Mouse (Mus musculus) intestine, embryonic 15.5 days (tissue): ENCODE results near the gene Slc12a6. TPM values are rescaled to one million over a fixed set of nuclear protein-coding genes. Genes with fewer than 3 reads are reported as not detected.
A peak's percentile ranks its signal among the peaks of the same experiment; 100 is the strongest.

Source experiments
- ATAC-seq: fragments of 200-750 bp; cut with Nextera tagmentation; 2 replicates; pipeline ENCODE4 v1.8.0; 2017; ENCODE audit warnings: moderate TSS enrichment, moderate library complexity
- H3K27ac ChIP-seq: fragments of 300-500 bp; sonication (generic); 2 replicates; pipeline ENCODE4 v1.5.1; 2015; ENCODE audit warnings: mild to moderate bottlenecking, inconsistent platforms
- H3K27me3 ChIP-seq: fragments of 300-500 bp; sonication (generic); replicated peaks from 2 replicates; pipeline ENCODE4 v1.6.1; 2015; ENCODE audit warnings: inconsistent platforms
- H3K36me3 ChIP-seq: fragments of 300-500 bp; sonication (generic); 2 replicates; pipeline ENCODE4 v1.6.1; 2015; ENCODE audit warnings: inconsistent platforms
- H3K4me1 ChIP-seq: fragments of 300-500 bp; sonication (generic); replicated peaks from 2 replicates; pipeline ENCODE4 v1.6.1; 2015; ENCODE audit warnings: inconsistent platforms
- H3K4me2 ChIP-seq: fragments of 300-500 bp; sonication (generic); replicated peaks from 2 replicates; pipeline ENCODE4 v1.6.1; 2015; ENCODE audit warnings: mild to moderate bottlenecking, inconsistent platforms
- H3K4me3 ChIP-seq: fragments of 300-500 bp; sonication (generic); replicated peaks from 2 replicates; pipeline ENCODE4 v1.5.1; 2015; ENCODE audit warnings: inconsistent platforms
- H3K9ac ChIP-seq: fragments of 300-500 bp; sonication (generic); 2 replicates; pipeline ENCODE4 v1.6.1; 2015; ENCODE audit warnings: inconsistent platforms
- H3K9me3 ChIP-seq: fragments of 300-500 bp; sonication (generic); 2 replicates; pipeline ENCODE4 v1.6.1; 2016; ENCODE audit warnings: inconsistent platforms
- WGBS: fragments of 180-500 bp; shearing (Covaris S2); methylation state at CpG from one replicate; pipeline ENCODE4 v1.1.7; 2015; 5-methylcytosine and 5-hydroxymethylcytosine counted together
- polyA plus RNA-seq: library from polyadenylated mRNA; unstranded; fragments of >200 nt; fragmentation: Nextera tagmentation; extraction: Ambion mirVana; gene quantifications from 2 replicates; pipeline ENCODE4 v1.2.1, GENCODE M21; 2015

Slc12a6 gene
- polyA plus RNA-seq, 1 experiment from 2014 or later, result 13.8 TPM

DNA sequence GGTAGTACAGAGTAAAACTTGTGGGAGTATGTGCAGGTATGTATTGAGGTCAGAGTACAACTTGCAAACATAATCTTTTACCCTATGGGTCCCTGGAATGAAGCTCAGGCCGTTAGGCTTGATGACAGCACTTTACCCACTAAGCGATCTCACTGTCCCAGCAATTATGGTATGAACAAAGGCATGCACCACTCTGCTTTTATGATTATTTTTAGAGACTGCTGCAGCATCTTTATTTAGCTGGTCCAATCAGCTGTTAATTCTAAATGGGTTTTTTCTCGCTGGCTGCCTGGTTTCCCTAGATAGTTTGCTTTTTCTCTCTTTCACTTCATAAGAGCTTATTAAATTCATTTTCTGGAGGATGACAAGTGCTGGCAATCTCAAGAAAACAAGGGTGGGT lies 30.6 kb downstream of the Slc12a6 start:
- Histone ChIP-seq H3K36me3 (no peaks in the 10 kb centered on the region), H3K9ac (no peak overlapping the region), H3K4me3 (no peak overlapping the region), H3K4me2 (no peak overlapping the region), H3K4me1 (no peaks in the 10 kb centered on the region), H3K27ac (no peak overlapping the region), H3K9me3 (no peaks in the 10 kb centered on the region), H3K27me3 (no peaks in the 10 kb centered on the region)
- 68% methylated on average over 3 of the region's 3 CpGs for WGBS
- ATAC-seq, result no peak

DNA sequence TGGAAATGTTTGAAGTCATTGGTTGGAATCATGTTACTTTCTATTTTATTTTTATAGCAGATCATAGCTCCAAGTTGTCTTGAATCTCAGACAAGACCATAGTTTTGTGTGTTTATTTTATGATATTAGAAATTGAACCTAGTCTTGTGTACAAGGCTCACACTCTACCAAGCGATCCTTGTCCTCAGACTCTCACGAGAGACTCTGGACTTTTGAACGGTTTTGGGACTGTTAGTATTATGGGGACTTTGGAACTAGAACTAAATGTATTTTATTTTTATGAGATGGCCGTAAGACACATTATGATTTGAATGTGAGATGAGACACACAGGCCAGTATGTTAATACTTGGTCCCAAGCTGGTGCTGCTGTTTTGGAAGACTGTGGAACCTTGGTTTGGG lies 32.6 kb downstream of the Slc12a6 start:
- Histone ChIP-seq H3K27ac (no peak overlapping the region), H3K27me3 (no peaks in the 10 kb centered on the region), H3K36me3 (no peaks in the 10 kb centered on the region), H3K9ac (no peak overlapping the region), H3K4me3 (no peak overlapping the region), H3K4me2 (no peak overlapping the region), H3K4me1 (no peaks in the 10 kb centered on the region), H3K9me3 (no peaks in the 10 kb centered on the region)
- 82% methylated on average over 4 of the region's 4 CpGs for WGBS
- no peak for ATAC-seq

- 74% methylated on average over 3 of the region's 3 CpGs for WGBS
- Histone ChIP-seq H3K4me2 (no peak overlapping the region), H3K27me3 (no peaks in the 10 kb centered on the region), H3K9ac (no peak overlapping the region), H3K27ac (no peak overlapping the region), H3K9me3 (no peaks in the 10 kb centered on the region), H3K36me3 (no peaks in the 10 kb centered on the region), H3K4me1 (0 out of 2 replicates have a peak, but pooled peaks cover 6% of the 10 kb centered on the region), H3K4me3 (no peak overlapping the region)
- ATAC-seq, result no peak
Measured at GRCm38 (mm10) chr2:112308671-112309070, 43.0 kb downstream of the Slc12a6 start.

DNA sequence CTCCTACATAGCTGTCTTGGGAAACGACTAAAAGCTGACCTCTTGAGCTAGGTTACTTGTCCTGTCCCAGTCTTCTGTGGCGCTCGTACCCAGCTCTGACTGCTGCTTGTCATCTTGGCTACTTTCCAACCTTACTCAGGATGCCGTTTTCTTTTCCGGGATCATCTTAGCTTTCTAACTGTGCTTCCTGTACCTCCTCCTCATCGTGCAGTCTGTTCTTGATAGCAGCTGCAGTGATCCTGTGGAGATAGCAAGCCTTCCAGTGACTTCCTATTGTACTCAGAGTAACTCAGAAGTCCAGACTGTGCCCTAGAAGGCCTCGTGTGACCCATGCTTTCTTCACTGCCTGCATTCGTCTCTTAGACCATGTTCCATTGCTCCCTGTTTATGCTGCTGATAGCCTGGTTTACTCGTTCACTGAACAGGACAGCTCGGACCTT lies 43.6 kb downstream of the Slc12a6 start:
- 0 out of 2 replicates have a peak, but pooled peaks cover 6% of the 10 kb centered on the region for H3K4me1 ChIP-seq
- no peak overlapping the region for H3K9ac ChIP-seq
- 55% methylated on average over 10 of the region's 10 CpGs for WGBS
- H3K9me3 ChIP-seq, result no peaks in the 10 kb centered on the region
- H3K27me3 ChIP-seq, result no peaks in the 10 kb centered on the region
- no peaks in the 10 kb centered on the region for H3K36me3 ChIP-seq
- H3K4me3 ChIP-seq, result no peak overlapping the region
- 0 out of 2 replicates have a peak, but pooled peaks have one; percentile 28 for ATAC-seq
- no peak overlapping the region for H3K27ac ChIP-seq
- no peak overlapping the region for H3K4me2 ChIP-seq

DNA sequence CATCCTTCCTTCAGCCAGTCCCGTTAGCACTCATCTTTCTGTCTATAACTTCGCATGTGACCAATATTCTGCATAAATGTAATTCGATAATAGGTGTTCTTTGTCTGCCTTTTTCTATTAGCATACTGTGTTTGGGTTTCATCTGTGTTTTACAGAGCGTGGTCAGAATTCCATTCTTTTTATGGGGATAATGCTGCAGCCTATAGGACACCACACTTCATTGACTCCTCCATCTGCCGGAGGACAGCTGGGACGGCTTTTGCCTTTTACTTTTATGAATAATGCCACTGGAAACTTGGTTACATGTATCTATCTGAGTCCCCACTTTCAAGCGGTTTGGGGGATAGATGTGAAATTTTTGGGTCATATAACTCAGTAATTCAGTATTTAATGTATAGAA lies 50.0 kb downstream of the Slc12a6 start:
- Histone ChIP-seq H3K27me3 (no peaks in the 10 kb centered on the region), H3K4me3 (no peak overlapping the region), H3K9me3 (no peaks in the 10 kb centered on the region), H3K27ac (no peak overlapping the region), H3K36me3 (no peaks in the 10 kb centered on the region), H3K9ac (no peak overlapping the region), H3K4me1 (no peaks in the 10 kb centered on the region), H3K4me2 (no peak overlapping the region)
- WGBS, result 89% methylated on average over 7 of the region's 7 CpGs
- no peak for ATAC-seq

- H3K4me2 ChIP-seq, result no peak overlapping the region
- H3K9ac ChIP-seq, result no peak overlapping the region
- no peaks in the 10 kb centered on the region for H3K9me3 ChIP-seq
- WGBS, result 76% methylated on average over 2 of the region's 2 CpGs
- no peaks in the 10 kb centered on the region for H3K4me1 ChIP-seq
- H3K27me3 ChIP-seq, result no peaks in the 10 kb centered on the region
- no peak overlapping the region for H3K27ac ChIP-seq
- ATAC-seq, result peak; percentile 53; the same call in 1 of the 2 replicates
- no peak overlapping the region for H3K4me3 ChIP-seq
- no peaks in the 10 kb centered on the region for H3K36me3 ChIP-seq
Measured at GRCm38 (mm10) chr2:112318227-112318626, 52.6 kb downstream of the Slc12a6 start.

DNA sequence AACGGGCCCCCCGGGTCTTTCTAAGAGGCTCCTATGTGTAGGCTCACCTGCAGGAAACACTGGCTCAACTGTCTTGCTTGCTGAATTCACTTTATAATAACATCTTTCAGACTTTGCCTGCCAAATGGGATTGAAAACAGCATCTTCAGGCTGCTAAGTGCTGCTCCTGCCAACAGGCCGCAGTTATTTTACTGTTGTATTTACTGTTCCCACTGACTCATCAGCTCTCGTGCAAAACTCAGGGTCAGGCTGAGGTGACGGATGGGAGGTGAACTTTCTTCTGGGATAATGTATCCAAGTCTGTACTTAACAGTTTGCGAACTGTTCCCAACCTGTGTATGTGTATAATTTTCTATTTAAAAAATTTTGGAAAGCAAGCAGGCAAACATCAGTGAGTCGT lies 53.3 kb downstream of the Slc12a6 start:
- no peak for ATAC-seq
- Histone ChIP-seq H3K27me3 (no peaks in the 10 kb centered on the region), H3K9ac (no peak overlapping the region), H3K9me3 (no peaks in the 10 kb centered on the region), H3K36me3 (no peaks in the 10 kb centered on the region), H3K4me3 (no peak overlapping the region), H3K27ac (no peak overlapping the region), H3K4me1 (no peaks in the 10 kb centered on the region), H3K4me2 (no peak overlapping the region)
- WGBS, result 55% methylated on average over 7 of the region's 7 CpGs

DNA sequence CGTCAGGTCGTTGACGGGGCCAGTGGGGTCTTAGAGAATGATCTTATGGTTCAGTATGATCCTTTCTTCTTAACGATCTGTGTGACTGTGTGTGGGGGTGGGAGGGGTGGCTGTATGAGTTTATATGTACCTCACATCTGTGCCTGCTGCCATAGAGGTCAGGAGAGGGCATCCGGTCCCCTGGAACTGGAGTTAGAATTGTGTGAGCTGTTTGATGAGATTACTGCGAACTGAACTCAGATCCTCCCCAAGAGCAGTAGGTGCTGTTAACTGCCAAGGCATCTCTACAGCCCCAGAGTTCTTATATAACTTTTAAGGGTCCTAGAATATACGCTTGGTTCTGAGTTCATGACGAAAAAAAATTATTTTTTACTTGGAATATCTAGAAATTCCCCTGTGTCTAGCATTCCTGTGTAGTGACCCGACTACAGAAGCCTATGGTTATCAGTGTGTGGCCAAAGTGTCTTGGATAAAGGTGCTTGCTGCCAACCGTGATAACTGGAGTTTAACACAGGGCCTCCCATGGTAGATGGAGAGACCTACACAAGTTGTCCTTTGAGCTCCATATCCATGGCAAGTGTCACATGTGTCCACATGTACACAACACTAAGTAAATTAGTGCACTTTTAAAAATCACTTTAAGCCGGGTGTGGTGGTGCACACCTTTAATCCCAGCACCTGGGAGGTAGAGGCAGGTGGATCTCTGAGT lies 62.6 kb downstream of the Slc12a6 start:
- peak; percentile 29; the same call in 1 of the 2 replicates for ATAC-seq
- Histone ChIP-seq H3K9ac (no peak overlapping the region), H3K36me3 (no peaks in the 10 kb centered on the region), H3K27ac (no peak overlapping the region), H3K9me3 (no peaks in the 10 kb centered on the region), H3K4me1 (no peaks in the 10 kb centered on the region), H3K27me3 (no peaks in the 10 kb centered on the region), H3K4me3 (no peak overlapping the region), H3K4me2 (no peak overlapping the region)
- 77% methylated on average over 11 of the region's 11 CpGs for WGBS

DNA sequence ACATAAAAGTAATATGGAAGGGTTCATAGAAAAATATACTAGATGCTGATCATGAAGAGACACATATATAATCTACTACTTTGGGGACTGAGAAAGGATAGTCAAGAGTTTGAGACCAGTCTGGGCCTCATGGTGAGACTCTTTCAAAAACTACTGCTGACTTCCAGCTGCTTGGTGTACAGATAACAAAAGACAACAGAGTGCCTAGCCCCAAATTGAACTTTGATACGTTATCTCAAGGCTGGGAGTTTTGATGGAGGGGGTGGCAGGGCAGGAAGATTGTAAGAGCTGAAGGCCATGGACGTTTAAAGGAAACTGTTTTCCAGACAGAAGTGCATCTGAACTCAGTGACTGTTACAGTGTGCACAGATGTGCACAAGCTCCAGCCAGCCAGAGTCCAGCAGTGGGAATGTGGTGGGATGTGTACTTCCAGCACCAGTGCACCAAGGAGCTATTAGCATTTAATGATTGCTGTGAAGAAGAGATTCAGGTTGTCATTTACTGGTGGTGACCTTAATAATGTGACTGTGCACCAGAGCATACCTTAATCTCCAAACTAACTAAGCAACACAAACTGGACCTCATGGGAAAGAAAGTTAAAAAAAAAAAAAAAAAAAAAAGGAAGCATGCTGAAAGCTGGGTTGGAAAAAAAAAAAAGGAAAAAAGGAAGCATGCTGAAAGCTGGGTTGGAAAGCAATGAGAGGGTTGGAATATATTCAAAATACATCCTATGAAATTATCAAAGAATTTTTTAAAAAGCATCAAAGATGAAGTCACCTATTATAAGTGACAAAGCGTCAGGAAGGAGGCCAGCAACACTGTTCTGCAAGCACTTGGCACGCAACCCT lies 66.7 kb downstream of the Slc12a6 start:
- Histone ChIP-seq H3K9me3 (no peaks in the 10 kb centered on the region), H3K27me3 (no peaks in the 10 kb centered on the region), H3K4me3 (no peak overlapping the region), H3K4me2 (no peak overlapping the region), H3K4me1 (no peaks in the 10 kb centered on the region), H3K27ac (no peak overlapping the region), H3K9ac (no peak overlapping the region), H3K36me3 (peaks cover 3% of the 10 kb centered on the region; the same call in 1 of the 2 replicates)
- ATAC-seq, result peak; percentile 86
- WGBS, result 61% methylated on average over 4 of the region's 4 CpGs

DNA sequence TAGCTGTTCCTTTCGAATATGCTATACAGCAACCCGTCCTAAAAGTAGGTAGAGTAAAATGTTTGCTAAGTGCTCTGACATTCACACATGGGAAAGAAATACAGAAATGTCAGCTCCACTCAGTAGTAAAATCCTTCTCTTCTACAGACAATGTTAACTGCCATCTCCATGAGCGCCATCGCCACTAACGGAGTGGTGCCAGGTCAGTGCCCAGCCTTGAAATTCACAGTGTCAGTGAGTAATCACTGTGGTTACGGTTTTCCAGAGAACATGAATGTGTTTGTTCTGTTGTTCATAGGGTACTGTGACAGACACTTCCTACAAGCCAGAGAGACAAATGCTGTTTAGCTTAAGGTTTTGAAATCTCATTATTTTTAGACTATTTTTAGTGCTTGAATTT lies 71.6 kb downstream of the Slc12a6 start:
- no peaks in the 10 kb centered on the region for H3K4me1 ChIP-seq
- H3K9me3 ChIP-seq, result no peaks in the 10 kb centered on the region
- H3K4me3 ChIP-seq, result no peak overlapping the region
- peaks cover 11% of the 10 kb centered on the region for H3K36me3 ChIP-seq
- no peak overlapping the region for H3K4me2 ChIP-seq
- 94% methylated on average over 6 of the region's 6 CpGs for WGBS
- no peak overlapping the region for H3K9ac ChIP-seq
- no peak for ATAC-seq
- no peak overlapping the region for H3K27ac ChIP-seq
- H3K27me3 ChIP-seq, result no peaks in the 10 kb centered on the region

GRCm38 (mm10) chr2:112339736-112340135 lies 74.1 kb downstream of the Slc12a6 start:
- Histone ChIP-seq H3K36me3 (peaks cover 11% of the 10 kb centered on the region), H3K4me3 (no peak overlapping the region), H3K27me3 (no peaks in the 10 kb centered on the region), H3K27ac (no peak overlapping the region), H3K4me2 (no peak overlapping the region), H3K4me1 (no peaks in the 10 kb centered on the region), H3K9me3 (no peaks in the 10 kb centered on the region), H3K9ac (no peak overlapping the region)
- ATAC-seq, result no peak
- WGBS, result 91% methylated on average over 2 of the region's 2 CpGs

- Histone ChIP-seq H3K4me2 (no peak overlapping the region), H3K27ac (no peak overlapping the region), H3K9me3 (no peaks in the 10 kb centered on the region), H3K9ac (no peak overlapping the region), H3K4me3 (no peak overlapping the region), H3K36me3 (peaks cover 8% of the 10 kb centered on the region), H3K4me1 (no peaks in the 10 kb centered on the region), H3K27me3 (no peaks in the 10 kb centered on the region)
- ATAC-seq, result no peak
- WGBS, result 66% methylated on average over 3 of the region's 3 CpGs
Measured at GRCm38 (mm10) chr2:112341117-112341516, 75.5 kb downstream of the Slc12a6 start.
